Mouse (Mus musculus) heart, embryonic 13.5 days (tissue): ENCODE results near the gene Ahnak. TPM values are rescaled to one million over a fixed set of nuclear protein-coding genes. Genes with fewer than 3 reads are reported as not detected.
"Not testable (repeated sequence)": the region's sequence is repeated elsewhere in the genome, so short reads cannot be mapped to it uniquely, and the experiment has no call there.

Experiments
- ATAC-seq: fragments of 200-750 bp; cut with Nextera tagmentation; 2 replicates; pipeline ENCODE4 v1.8.0; 2017; ENCODE audit warnings: moderate TSS enrichment; ENCODE audit not compliant: insufficient number of reproducible peaks, low FRiP score, low TSS enrichment; ENCODE audit errors: extremely low read depth
- H3K27ac ChIP-seq: fragments of 300-500 bp; sonication (generic); replicated peaks from 2 replicates; pipeline ENCODE4 v1.5.1; 2015; ENCODE audit warnings: moderate library complexity, mild to moderate bottlenecking, inconsistent platforms
- H3K27me3 ChIP-seq: fragments of 300-500 bp; sonication (generic); replicated peaks from 2 replicates; pipeline ENCODE4 v1.6.1; 2015; ENCODE audit warnings: mild to moderate bottlenecking, inconsistent platforms
- H3K36me3 ChIP-seq: fragments of 300-500 bp; sonication (generic); 2 replicates; pipeline ENCODE4 v1.6.1; 2015; ENCODE audit warnings: mild to moderate bottlenecking, inconsistent platforms
- H3K4me1 ChIP-seq: fragments of 300-500 bp; sonication (generic); 2 replicates; pipeline ENCODE4 v1.6.1; 2015; ENCODE audit warnings: inconsistent platforms
- H3K4me2 ChIP-seq: fragments of 300-500 bp; sonication (generic); 2 replicates; pipeline ENCODE4 v1.6.1; 2015; ENCODE audit warnings: inconsistent platforms, mild to moderate bottlenecking, moderate library complexity
- H3K4me3 ChIP-seq: fragments of 300-500 bp; sonication (generic); 2 replicates; pipeline ENCODE4 v1.5.1; 2015; ENCODE audit warnings: moderate library complexity, mild to moderate bottlenecking, inconsistent platforms
- H3K9ac ChIP-seq: fragments of 300-500 bp; sonication (generic); 2 replicates; pipeline ENCODE4 v1.6.1; 2015; ENCODE audit warnings: inconsistent platforms, mild to moderate bottlenecking, moderate library complexity
- H3K9me3 ChIP-seq: fragments of 300-500 bp; sonication (generic); 2 replicates; pipeline ENCODE4 v1.6.1; 2016; ENCODE audit warnings: inconsistent platforms
- WGBS: fragments of 180-500 bp; shearing (Covaris S2); methylation state at CpG from one replicate; pipeline ENCODE4 v1.1.7; 2015; ENCODE audit warnings: mixed read lengths; 5-methylcytosine and 5-hydroxymethylcytosine counted together
- polyA plus RNA-seq: library from polyadenylated mRNA; unstranded; fragments of >200 nt; fragmentation: Nextera tagmentation; extraction: Ambion mirVana; gene quantifications from 2 replicates; pipeline ENCODE4 v1.2.1, GENCODE M21; 2015

Gene Ahnak
- polyA plus RNA-seq, 1 experiment from 2014 or later, result 22.8 TPM

DNA sequence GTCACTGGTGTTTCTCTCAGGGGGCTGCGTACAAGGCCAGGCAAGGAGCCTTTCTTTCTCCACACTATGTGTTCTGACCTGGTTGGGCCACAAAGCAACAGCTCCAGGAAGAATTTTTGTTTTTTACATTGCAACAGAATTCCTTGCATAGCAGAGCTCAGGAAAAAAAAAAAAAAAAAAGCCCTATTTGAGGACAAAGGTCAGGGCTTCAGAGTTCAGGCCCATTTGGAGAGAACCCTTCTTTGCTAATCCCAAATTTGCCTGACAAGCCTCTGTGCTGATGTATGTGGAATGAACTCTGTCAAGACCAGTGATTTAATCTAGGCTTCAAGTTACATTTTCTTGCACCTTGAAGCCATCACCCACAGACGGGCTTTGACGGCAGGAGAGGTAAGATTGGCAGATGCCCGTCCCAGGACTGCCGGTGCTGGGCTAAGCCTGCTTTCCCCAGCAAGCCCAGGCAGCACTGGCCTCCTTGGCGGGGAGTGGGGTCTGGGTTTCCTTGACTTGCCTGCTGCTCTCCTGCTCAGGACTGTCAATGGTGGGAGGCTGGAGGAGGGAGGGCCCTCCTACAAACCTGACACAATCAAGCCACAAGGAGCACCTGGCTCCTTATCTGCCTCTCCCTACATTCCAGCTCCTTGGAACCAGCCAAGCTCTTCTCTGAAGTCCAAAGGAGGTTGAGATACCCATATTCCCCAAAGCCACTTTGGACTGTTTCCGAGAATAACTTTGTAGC, 58.3 kb downstream of the Ahnak start:
- H3K27ac ChIP-seq, result peak overlapping the region; percentile 87
- H3K4me3 ChIP-seq, result no peak overlapping the region
- no peak for ATAC-seq
- peak overlapping the region; percentile 56; the same call in 1 of the 2 replicates for H3K9ac ChIP-seq
- H3K9me3 ChIP-seq, result no peaks in the 10 kb centered on the region
- no peaks in the 10 kb centered on the region for H3K27me3 ChIP-seq
- no peaks in the 10 kb centered on the region for H3K36me3 ChIP-seq
- WGBS, result 38% methylated on average over 7 of the region's 7 CpGs
- H3K4me2 ChIP-seq, result peak overlapping the region; percentile 13; the same call in 1 of the 2 replicates
- H3K4me1 ChIP-seq, result peaks cover 35% of the 10 kb centered on the region

DNA sequence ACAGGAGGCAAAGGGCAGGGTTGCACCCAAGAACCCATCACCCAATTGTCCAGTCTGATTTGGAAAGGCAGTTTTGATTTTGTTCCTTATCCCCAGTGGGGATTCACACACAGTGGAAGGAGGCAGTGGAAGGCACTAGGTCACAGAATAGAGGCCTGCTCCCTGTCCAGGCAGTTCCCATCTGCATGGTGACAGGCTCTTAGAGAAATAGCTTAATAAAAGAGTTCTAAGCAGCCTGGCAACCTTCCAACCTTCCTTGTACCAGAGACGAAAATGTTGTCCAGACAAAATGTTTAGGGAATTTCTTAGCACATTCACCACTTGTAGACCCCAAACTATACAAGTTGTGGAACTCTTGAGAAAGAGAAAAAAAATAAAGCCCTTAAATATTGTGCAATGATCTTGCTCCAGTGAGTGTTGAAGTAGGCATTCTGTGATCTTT, 58.9 kb downstream of the Ahnak start:
- ATAC-seq, result peak; percentile 62
- H3K4me2 ChIP-seq, result peak overlapping the region; percentile 13; the same call in 1 of the 2 replicates
- H3K4me1 ChIP-seq, result peaks cover 41% of the 10 kb centered on the region
- no peaks in the 10 kb centered on the region for H3K27me3 ChIP-seq
- no peaks in the 10 kb centered on the region for H3K9me3 ChIP-seq
- 3% methylated on average over 1 of the region's 1 CpGs for WGBS
- H3K27ac ChIP-seq, result peak overlapping the region; percentile 87
- no peak overlapping the region for H3K4me3 ChIP-seq
- no peaks in the 10 kb centered on the region for H3K36me3 ChIP-seq
- no peak overlapping the region for H3K9ac ChIP-seq

DNA sequence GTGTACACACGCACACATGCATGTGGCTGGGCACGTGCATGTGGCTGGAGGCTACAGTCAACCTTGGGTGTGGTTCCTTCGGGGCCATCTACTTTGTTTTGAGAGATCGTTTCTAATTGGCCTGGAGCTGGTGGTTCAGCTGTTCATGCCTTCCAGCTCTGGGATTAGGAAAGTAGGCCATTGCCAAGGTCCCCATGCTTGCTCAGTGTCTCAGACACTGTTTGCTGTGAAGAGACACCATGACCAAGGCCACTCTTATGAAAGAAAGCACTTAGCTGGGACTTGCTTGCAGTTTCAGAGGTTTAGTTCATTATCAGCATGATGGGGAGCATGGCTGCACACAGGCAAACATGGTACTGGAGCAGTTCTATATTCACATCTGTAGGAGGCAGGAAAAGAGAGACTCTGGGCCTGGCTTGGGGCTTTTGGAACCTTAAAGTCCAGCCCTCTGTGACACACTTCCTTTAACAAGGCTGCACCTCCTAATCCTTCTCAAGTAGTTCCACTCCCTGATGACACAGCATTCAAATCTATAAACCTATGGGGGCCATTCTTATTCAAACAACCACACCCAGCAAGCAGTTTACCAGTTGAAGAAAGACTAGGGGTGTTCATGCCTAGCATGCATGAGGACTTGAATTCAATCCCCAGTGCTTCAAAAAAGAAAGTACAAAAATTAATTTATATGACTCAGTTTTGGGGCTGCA, 60.0 kb downstream of the Ahnak start:
- no peak overlapping the region for H3K9ac ChIP-seq
- H3K4me1 ChIP-seq, result peaks cover 50% of the 10 kb centered on the region
- ATAC-seq, result no peak
- no peaks in the 10 kb centered on the region for H3K36me3 ChIP-seq
- no peak overlapping the region for H3K4me3 ChIP-seq
- H3K9me3 ChIP-seq, result no peaks in the 10 kb centered on the region
- no peak overlapping the region for H3K4me2 ChIP-seq
- no peak overlapping the region for H3K27ac ChIP-seq
- no peaks in the 10 kb centered on the region for H3K27me3 ChIP-seq
- WGBS, result 92% methylated on average over 4 of the region's 4 CpGs

DNA sequence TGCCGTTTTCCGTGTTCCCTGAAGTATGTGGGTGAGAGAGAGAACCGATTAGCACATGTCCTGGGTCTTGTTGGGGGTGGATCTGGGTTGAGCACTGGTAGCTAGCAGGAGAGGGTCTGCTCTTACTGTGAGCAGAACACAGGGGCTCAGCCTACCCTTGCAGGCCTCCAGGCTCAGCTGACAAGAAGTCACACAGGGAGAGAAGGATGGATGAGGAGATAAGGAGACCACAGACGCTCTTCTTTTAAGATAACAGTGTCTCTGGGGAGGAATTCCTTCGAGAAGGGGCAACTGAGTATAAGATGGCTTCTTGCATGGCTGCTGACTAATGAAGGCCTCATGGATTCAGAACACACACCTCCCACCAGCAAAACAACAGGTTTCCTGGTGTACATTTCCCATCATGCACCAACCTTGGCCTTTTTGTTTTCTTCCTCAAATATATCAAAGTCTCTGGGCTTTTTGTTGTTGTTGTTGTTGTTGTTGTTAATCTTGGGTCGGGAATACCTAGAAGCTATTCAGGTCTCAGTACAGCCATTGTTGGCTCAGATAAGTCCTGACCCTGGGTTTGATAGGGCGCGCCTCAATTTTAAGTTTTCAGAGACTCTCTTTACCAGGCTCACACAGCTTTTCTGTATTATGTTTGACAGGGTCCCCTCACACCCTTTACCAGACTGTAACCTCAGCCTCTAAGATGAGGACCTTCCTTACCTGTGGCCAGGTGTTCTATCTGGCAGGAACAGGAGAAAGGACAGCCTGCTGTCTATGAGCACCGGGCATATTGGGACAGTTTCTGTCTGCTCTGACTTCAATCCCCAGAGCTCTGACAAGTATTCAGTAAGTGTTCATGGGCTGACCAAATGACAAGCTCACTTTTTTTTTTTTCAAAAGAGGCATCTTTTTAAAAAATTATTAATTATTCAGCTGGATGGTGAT, 61.5 kb downstream of the Ahnak start:
- WGBS, result 48% methylated on average over 9 of the region's 9 CpGs
- Histone ChIP-seq H3K4me3 (no peak overlapping the region), H3K4me2 (no peak overlapping the region), H3K9me3 (no peaks in the 10 kb centered on the region), H3K27ac (no peak overlapping the region), H3K27me3 (no peaks in the 10 kb centered on the region), H3K4me1 (peaks cover 44% of the 10 kb centered on the region), H3K9ac (no peak overlapping the region), H3K36me3 (no peaks in the 10 kb centered on the region)
- no peak for ATAC-seq

DNA sequence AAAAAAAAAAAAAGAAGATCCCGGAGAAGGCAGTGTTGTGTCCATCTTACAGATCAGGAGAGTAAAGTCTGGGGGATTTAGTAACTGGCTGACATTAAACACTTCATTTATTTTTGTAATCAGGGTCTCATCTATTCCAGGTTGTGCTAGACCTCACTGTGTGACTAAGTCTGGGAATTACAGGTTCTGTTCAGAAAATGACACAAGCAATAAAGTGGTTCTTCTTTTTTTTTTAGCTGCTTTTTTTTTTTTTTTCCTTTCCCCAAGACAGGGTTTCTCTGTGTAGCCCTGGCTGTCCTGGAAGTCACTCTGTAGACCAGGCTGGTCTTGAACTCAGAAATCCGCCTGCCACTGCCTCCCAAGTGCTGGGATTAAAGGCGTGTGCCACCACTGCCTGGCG, 62.9 kb downstream of the Ahnak start:
- WGBS, result 88% methylated on average over 4 of the region's 4 CpGs
- H3K9me3 ChIP-seq, result not testable (repeated sequence)

DNA sequence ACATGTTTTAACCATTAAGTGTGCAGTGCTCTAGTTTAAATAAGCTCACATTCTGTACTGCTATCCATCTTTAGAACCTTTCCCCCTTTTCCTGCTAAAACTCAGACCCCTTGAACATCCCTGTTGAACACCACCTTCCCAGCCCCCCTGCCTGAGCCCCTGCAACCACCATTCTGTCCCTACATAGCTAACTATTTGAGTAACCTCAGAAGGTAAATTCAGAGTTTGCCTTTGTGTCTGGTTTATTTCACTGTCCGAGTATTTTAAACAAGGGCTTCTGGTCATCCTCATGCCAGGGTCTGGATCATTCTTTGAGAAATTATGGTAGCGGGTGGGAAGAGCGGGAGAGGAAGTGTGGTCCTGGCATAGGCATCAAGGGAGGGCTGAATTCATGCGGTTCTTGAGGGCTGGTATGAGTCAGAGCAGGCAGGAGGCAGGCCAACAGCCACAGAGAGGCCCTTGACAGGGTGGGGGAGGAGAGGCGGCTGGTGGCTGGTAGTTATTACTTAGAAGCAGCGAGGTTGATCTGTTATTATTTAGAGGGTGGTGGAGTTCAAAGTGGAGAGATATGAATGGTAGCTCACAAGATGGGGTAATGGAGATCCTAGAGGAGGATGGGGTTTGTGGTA, 63.8 kb downstream of the Ahnak start:
- Histone ChIP-seq H3K9me3 (no peaks in the 10 kb centered on the region), H3K36me3 (no peaks in the 10 kb centered on the region), H3K4me2 (peak overlapping the region; percentile 34), H3K27me3 (no peaks in the 10 kb centered on the region), H3K9ac (peak overlapping the region; percentile 55), H3K4me3 (no peak overlapping the region), H3K27ac (peak overlapping the region; percentile 66), H3K4me1 (peaks cover 30% of the 10 kb centered on the region)
- ATAC-seq, result peak; percentile 73; the same call in 1 of the 2 replicates
- 15% methylated on average over 6 of the region's 6 CpGs for WGBS

More for the DNA sequence above, 62.9 kb downstream of the Ahnak start:
- not testable (repeated sequence) for H3K27ac ChIP-seq, H3K36me3 ChIP-seq, H3K4me3 ChIP-seq, H3K9ac ChIP-seq, H3K27me3 ChIP-seq, ATAC-seq, H3K4me2 ChIP-seq
- peaks cover 39% of the 10 kb centered on the region for H3K4me1 ChIP-seq

DNA sequence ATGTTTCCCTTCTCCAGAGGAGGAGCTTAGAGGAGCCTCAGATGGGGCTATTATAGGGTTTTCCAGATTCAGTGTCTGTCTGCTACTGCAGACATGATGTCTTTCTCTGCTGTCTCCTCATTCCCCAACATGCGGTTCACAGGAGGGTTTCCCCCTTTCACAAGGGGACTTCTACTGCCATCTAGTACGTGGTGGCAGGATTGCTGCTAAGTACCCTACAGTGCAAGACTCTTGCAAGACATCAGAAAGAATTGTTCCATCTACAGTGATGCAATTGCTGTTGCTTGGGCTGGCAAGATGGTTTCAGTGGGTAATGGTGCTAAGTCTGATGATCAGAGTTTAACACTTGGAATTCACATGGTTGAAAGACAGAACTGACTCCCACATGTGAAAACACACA, 66.1 kb downstream of the Ahnak start:
- Histone ChIP-seq H3K9me3 (no peaks in the 10 kb centered on the region), H3K27ac (no peak overlapping the region), H3K27me3 (no peaks in the 10 kb centered on the region), H3K9ac (no peak overlapping the region), H3K4me1 (peaks cover 21% of the 10 kb centered on the region), H3K36me3 (no peaks in the 10 kb centered on the region), H3K4me3 (no peak overlapping the region), H3K4me2 (no peak overlapping the region)
- 10% methylated on average over 2 of the region's 2 CpGs for WGBS
- no peak for ATAC-seq

DNA sequence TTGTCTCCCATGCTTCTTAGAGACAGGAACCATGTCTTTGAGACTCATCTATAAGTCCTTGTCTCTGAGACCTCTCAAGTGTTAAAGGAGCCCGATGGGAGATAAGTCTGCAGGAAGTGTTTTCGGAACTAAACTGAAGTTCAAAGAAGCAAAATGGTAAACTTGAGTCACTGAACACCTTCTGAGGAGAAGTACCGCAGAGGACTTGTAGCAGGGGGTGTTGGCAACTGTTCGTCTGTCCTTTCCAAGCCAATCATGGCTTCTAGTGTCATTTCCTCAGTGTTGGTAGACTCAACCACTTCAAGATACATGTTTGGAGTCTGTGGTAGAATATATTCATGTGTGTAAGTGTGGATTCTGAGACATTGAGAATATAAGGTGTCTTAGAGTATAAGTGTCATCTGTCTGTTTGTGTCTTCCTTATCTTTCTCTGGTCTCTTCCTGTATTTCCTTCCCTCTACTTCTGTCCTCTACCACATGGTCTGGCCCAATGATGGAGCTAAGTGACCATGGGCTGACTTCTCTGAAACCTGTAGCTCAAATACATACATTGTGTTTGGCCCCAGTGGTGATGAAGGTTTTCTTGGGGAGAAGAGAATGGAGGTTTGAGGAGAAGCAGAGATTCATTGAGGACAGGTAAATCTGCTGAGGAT, 66.7 kb downstream of the Ahnak start:
- no peak overlapping the region for H3K4me2 ChIP-seq
- 74% methylated on average over 4 of the region's 4 CpGs for WGBS
- H3K9me3 ChIP-seq, result no peaks in the 10 kb centered on the region
- no peak for ATAC-seq
- peaks cover 18% of the 10 kb centered on the region for H3K4me1 ChIP-seq
- no peaks in the 10 kb centered on the region for H3K36me3 ChIP-seq
- H3K4me3 ChIP-seq, result no peak overlapping the region
- no peak overlapping the region for H3K27ac ChIP-seq
- no peaks in the 10 kb centered on the region for H3K27me3 ChIP-seq
- H3K9ac ChIP-seq, result no peak overlapping the region

DNA sequence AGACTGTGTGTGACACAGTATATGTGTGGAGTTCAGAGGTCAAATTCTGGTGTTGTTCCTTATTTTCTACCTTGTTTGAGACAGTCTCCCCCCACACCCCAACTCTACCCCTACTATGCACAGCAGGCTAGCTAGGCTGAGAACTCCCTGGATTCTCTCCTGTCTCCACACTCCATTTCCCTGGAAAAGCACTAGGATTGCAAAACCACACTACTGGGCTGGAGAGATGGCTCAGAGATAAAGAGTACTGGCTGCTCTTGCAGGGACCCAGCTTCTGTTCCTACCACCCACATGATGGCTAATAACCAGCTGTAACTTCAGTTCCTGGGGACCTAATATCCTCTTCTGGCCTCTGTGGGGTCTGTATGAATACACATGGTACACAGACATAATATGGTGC, 68.6 kb downstream of the Ahnak start:
- H3K36me3 ChIP-seq, result no peaks in the 10 kb centered on the region
- H3K9me3 ChIP-seq, result no peaks in the 10 kb centered on the region
- H3K9ac ChIP-seq, result no peak overlapping the region
- H3K27me3 ChIP-seq, result no peaks in the 10 kb centered on the region
- ATAC-seq, result no peak
- no peak overlapping the region for H3K4me3 ChIP-seq
- no peak overlapping the region for H3K27ac ChIP-seq
- no peak overlapping the region for H3K4me2 ChIP-seq
- H3K4me1 ChIP-seq, result peaks cover 20% of the 10 kb centered on the region

DNA sequence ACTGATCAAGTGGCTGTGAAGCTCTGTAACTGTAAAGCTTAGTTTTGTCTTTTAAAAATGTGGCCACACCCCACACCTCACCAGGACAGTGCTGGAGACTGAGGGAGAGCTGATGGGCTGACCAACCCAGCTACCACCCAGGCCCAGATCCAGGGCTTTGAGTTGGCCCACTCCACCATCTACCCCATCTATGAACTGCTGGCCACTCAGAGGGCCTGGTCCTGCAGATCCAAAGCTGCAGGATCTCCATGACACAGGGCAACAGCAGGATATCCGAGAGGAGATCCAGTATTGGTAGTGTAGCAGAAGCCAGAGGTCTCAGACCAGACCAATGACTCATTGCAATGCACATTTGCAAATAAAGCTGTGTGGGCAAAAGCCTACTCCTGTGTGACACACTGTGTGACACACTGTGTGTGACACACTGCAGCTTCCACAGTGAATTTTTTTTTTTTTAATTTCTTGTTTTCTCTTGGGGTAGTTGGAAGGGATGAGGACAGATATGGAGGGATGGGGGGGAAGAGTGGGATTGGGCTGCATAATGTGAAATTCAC, 69.3 kb downstream of the Ahnak start:
- no peak for ATAC-seq
- Histone ChIP-seq H3K4me3 (no peak overlapping the region), H3K9ac (no peak overlapping the region), H3K9me3 (no peaks in the 10 kb centered on the region), H3K27ac (no peak overlapping the region), H3K36me3 (no peaks in the 10 kb centered on the region), H3K4me2 (no peak overlapping the region), H3K27me3 (no peaks in the 10 kb centered on the region), H3K4me1 (peaks cover 13% of the 10 kb centered on the region)
- WGBS, result 82% methylated on average over 1 of the region's 1 CpGs
